Mouse (Mus musculus) heart, postnatal 0 days (tissue): ENCODE measurements around the gene Znfx1.

Source experiments
- CTCF ChIP-seq: IDR thresholded peaks from 2 replicates; pipeline ENCODE4 v1.5.1; 2016; ENCODE audit warnings: antibody characterized with exemption, control low read depth, low read depth
- EP300 ChIP-seq: IDR thresholded peaks from 2 replicates; pipeline ENCODE4 v1.6.1; 2016; ENCODE audit warnings: antibody characterized with exemption, low read depth

DNA sequence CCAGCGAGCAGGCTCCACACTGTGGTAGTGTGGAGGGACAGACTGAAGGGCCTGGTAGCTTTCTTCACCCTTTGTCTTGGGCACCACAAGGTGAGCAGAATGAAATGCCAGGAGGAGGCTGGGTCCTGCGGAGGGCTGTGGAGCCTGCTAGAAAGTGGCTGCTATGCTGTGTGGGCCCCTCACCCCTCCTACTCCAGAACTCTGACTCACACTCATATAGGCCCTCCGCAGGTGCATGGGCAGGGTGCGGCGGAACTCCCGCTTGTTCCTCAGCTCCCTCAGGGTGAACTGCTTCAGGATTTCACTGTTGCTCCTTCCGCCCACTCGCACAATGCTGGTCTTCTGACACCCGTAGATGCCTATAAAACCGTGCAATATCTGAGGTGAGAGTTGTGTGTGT lies 14.6 kb downstream of the Znfx1 start:
- TF ChIP-seq CTCF (no peak), EP300 (no peak)
